Mouse (Mus musculus): ENCODE measurements around the gene Olfr96.

- TF ChIP-seq GATA1 (IDR thresholded peaks at IDR 0.05; ENCODE audit: borderline replicate concordance, low read length): no peak
- TF ChIP-seq FLI1 (IDR thresholded peaks at IDR 0.05; ENCODE audit: low read length): no peak
Measured at GRCm38 (mm10) chr17:37263626-37264025, 43.7 kb downstream of the Olfr96 start, which contains the start of gene Olfr98.
